Mouse (Mus musculus): ENCODE data around the gene Clec14a. TPM values are rescaled to one million over a fixed set of nuclear protein-coding genes. Genes with fewer than 3 reads are reported as not detected.
"Not testable (repeated sequence)": the region's sequence is repeated elsewhere in the genome, so short reads cannot be mapped to it uniquely, and the experiment has no call there.

The Clec14a gene
- 1 to 10 TPM; 2.0 to 3.5 TPM for total RNA-seq (2021)
- long read RNA-seq, full-length matches to known transcripts = 2 of 2 reads
- long read RNA-seq, partial matches to known transcripts = 0 of 2 reads
- long read RNA-seq, other reads (novel, unspliced or antisense) = 0 of 2 reads

GRCm38 (mm10) chr12:58268563-58269501 lies at the start of gene Clec14a:
Gene Clec14a, minus strand, starts transcription at chr12:58269290.
- peak in 1 of 2 experiments; percentile 13 for DNase-seq (ENCODE audit: low spot score in 2 of 2)

GRCm38 (mm10) chr12:58307835-58308234 lies 38.7 kb upstream of the Clec14a start:
- DNase-seq (ENCODE audit: low spot score in 2 of 2) = peak; percentile 12 to 45

GRCm38 (mm10) chr12:58306402-58306801 lies 37.3 kb upstream of the Clec14a start:
- not testable (repeated sequence) for DNase-seq (ENCODE audit: low spot score in 2 of 2)

GRCm38 (mm10) chr12:58305567-58305966 lies 36.5 kb upstream of the Clec14a start:
- no peak for DNase-seq (ENCODE audit: low spot score in 2 of 2)

- DNase-seq (ENCODE audit: low spot score in 2 of 2) = no peak
Measured at GRCm38 (mm10) chr12:58296980-58297379, 27.9 kb upstream of the Clec14a start.

- no peak for DNase-seq (ENCODE audit: low spot score in 2 of 2)
Measured at GRCm38 (mm10) chr12:58285912-58286311, 16.8 kb upstream of the Clec14a start.

- DNase-seq (ENCODE audit: low spot score in 2 of 2) = no peak
Measured at GRCm38 (mm10) chr12:58270520-58270919, 1.4 kb upstream of the Clec14a start.

GRCm38 (mm10) chr12:58269505-58269904 lies 415 bp upstream of the Clec14a start:
- DNase-seq (ENCODE audit: low spot score in 2 of 2) = no peak

- peak in 1 of 2 experiments; percentile 44 for DNase-seq (ENCODE audit: low spot score in 2 of 2)
Measured at GRCm38 (mm10) chr12:58268186-58268562, 916 bp downstream of the Clec14a start.

- DNase-seq (ENCODE audit: low spot score in 2 of 2) = no peak
Measured at GRCm38 (mm10) chr12:58267779-58268178, 1.3 kb downstream of the Clec14a start.

GRCm38 (mm10) chr12:58251901-58252300 lies 17.2 kb downstream of the Clec14a start:
- DNase-seq (ENCODE audit: low spot score in 2 of 2) = no peak

- DNase-seq (ENCODE audit: low spot score in 2 of 2) = no peak
Measured at GRCm38 (mm10) chr12:58232489-58232888, 36.6 kb downstream of the Clec14a start.

GRCm38 (mm10) chr12:58225644-58226043 lies 43.4 kb downstream of the Clec14a start:
- no peak for DNase-seq (ENCODE audit: low spot score in 2 of 2)

- no peak for DNase-seq (ENCODE audit: low spot score in 2 of 2)
Measured at GRCm38 (mm10) chr12:58219078-58219477, 50.0 kb downstream of the Clec14a start.

GRCm38 (mm10) chr12:58216218-58216617 lies 52.9 kb downstream of the Clec14a start:
- DNase-seq (ENCODE audit: low spot score in 2 of 2) = no peak

Other genes with a start within 250 kb of the Clec14a start
- gene Sstr1, start 57.5 kb downstream of the Clec14a start, total RNA-seq (2021) = 10 to 100 TPM; 20.2 to 31.5 TPM